Mouse (Mus musculus) cerebellum, postnatal 10 days (tissue): ENCODE data around the gene Nkx6-2.

Experiments used
- DNase-seq, 2 experiments: peaks; one replicate each; pipeline ENCODE4 v3.0.0; 2021; ENCODE audit warnings: mixed read lengths in 2 of 2

Nkx6-2 gene

GRCm38 (mm10) chr7:139566533-139566932 lies 16.1 kb downstream of the Nkx6-2 start:
- DNase-seq: no peak

- peak in 1 of 2 experiments; percentile 38 for DNase-seq
These were observed 16.6 kb downstream of the Nkx6-2 start for GRCm38 (mm10) chr7:139565998-139566397.

- DNase-seq: no peak
These were observed 18.4 kb downstream of the Nkx6-2 start for GRCm38 (mm10) chr7:139564161-139564560.

GRCm38 (mm10) chr7:139563425-139563824 lies 19.2 kb downstream of the Nkx6-2 start:
- DNase-seq: no peak

- DNase-seq: no peak
These were observed 22.9 kb downstream of the Nkx6-2 start for GRCm38 (mm10) chr7:139559659-139560058.

GRCm38 (mm10) chr7:139556746-139557526 lies 25.7 kb downstream of the Nkx6-2 start:
- no peak for DNase-seq

- no peak for DNase-seq
These were observed 26.3 kb downstream of the Nkx6-2 start for GRCm38 (mm10) chr7:139556331-139556730.

GRCm38 (mm10) chr7:139551519-139551918 lies 31.1 kb downstream of the Nkx6-2 start:
- DNase-seq: no peak

GRCm38 (mm10) chr7:139550086-139550783 lies 32.4 kb downstream of the Nkx6-2 start:
- DNase-seq: no peak

- no peak for DNase-seq
These were observed 35.3 kb downstream of the Nkx6-2 start for GRCm38 (mm10) chr7:139547325-139547724.

- peak; percentile 34 to 47 for DNase-seq
These were observed 37.6 kb downstream of the Nkx6-2 start for GRCm38 (mm10) chr7:139544706-139545625.

GRCm38 (mm10) chr7:139541422-139541821 lies 41.2 kb downstream of the Nkx6-2 start:
- DNase-seq: peak; percentile 43 to 64

- no peak for DNase-seq
These were observed 42.0 kb downstream of the Nkx6-2 start for GRCm38 (mm10) chr7:139540601-139541000.

- DNase-seq: peak; percentile 38 to 59
These were observed 44.1 kb downstream of the Nkx6-2 start for GRCm38 (mm10) chr7:139538541-139538940.

- no peak for DNase-seq
These were observed 44.8 kb downstream of the Nkx6-2 start for GRCm38 (mm10) chr7:139537831-139538230.

- DNase-seq: no peak
These were observed 45.8 kb downstream of the Nkx6-2 start for GRCm38 (mm10) chr7:139536831-139537230.

GRCm38 (mm10) chr7:139536331-139536730 lies 46.3 kb downstream of the Nkx6-2 start:
- peak; percentile 78 to 85 for DNase-seq

- DNase-seq: no peak
These were observed 51.2 kb downstream of the Nkx6-2 start for GRCm38 (mm10) chr7:139531428-139531801.

GRCm38 (mm10) chr7:139530591-139531427 lies 51.8 kb downstream of the Nkx6-2 start:
- DNase-seq: no peak
